Mouse (Mus musculus) brain, embryonic 18.5 days (tissue): ENCODE results near the gene Ccdc61.
"Not testable (repeated sequence)": the region's sequence is repeated elsewhere in the genome, so short reads cannot be mapped to it uniquely, and the experiment has no call there.

ENCODE experiments used
- DNase-seq: peaks from one replicate; pipeline ENCODE4 v3.0.0-alpha.2; 2012; ENCODE audit warnings: low read depth, low spot score

The Ccdc61 gene

DNA sequence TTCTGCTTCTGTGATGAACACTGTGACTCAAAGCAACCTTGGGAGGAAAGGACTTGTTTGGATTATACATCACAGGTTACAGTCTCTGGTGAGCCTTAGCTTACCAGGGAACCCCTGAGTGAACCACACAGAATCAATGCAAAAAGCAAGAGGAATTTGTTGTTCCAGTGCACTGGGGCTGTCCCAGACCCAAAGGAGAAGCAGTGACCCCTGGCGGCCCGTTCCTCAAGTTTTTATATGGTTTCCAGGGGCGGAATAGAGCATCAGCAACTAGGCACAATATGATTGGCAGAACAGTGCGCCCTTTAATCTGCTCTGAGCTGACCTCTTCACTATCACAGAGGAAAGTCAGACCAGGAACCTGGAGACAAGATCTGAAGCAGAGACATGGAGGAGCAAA lies 6.0 kb upstream of the Ccdc61 start:
- DNase-seq, result no peak

DNA sequence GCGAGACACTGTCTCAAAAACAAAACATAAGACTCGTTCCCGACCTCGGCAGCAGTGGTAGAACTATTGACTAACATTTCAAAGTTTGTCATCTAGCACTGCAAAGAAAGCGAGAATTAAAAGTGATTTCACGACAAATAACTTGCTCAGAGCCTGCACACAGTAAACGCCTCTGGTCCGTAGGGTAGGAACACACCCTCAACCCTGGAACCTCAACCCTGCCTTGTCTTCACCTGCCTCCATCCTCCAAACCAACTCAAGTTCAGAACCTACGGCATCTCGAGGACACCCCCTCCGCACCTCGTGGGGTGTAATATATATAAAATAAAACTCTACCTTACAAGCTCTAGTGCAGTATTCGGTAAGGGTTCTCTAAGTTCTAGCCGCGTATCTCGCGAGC lies 418 bp downstream of the Ccdc61 start:
- DNase-seq, result no peak

DNA sequence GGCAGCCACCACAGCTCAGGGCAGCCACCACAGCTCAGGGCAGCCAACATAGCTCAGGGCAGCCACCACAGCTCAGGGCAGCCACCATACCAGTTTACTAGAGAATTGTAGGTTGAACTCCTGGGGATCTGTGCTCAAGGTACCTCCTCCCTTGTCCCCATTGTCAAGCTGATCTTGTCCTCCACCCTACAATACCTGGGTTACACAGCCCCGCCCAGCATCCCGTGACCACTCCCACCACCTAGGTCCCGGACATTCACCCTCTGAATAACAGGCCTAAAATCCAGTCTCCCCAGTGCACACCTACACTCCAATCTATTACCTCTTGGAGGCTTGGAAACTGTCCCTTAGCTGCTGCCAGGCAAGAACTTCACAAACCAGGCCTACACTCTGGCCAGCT lies 5.2 kb downstream of the Ccdc61 start:
- no peak for DNase-seq

DNA sequence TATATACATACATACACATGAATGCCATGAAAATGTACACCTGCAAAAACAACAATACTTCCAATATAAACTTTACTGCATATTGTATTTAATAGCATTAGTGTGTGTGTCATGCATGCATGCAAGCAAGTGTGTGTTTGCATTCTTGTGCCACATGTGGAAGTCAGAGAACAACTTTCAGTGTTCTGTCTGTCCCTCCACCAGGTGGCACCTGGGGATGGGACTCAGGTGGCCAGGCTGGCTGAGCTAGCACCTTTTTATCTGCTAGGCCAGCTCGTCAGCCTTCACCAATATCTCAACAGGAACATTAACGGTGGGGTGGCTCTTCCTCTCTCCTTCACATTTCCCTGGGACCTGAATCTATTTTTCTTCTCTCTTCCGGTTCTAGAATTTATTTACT lies 7.7 kb downstream of the Ccdc61 start:
- no peak for DNase-seq

DNA sequence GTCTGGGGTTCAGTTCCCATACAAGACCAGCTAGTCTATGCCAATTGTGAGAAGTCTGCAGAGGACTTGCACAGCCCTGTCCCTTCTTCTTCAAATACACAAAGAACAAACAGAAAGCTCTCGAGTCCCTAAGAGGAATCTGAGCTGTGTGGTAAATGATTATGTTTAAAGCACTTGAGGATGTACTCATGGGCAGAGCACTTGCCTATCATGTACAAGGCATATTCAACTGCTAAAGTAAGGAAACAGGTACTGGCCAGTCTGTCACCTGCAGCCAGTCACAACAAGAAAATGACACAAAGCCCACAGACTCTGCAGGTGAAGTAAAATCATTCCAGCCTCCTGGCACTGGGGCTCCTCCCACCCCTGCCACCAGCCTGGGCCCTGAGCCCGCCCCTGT lies 9.7 kb downstream of the Ccdc61 start:
- DNase-seq, result no peak

DNA sequence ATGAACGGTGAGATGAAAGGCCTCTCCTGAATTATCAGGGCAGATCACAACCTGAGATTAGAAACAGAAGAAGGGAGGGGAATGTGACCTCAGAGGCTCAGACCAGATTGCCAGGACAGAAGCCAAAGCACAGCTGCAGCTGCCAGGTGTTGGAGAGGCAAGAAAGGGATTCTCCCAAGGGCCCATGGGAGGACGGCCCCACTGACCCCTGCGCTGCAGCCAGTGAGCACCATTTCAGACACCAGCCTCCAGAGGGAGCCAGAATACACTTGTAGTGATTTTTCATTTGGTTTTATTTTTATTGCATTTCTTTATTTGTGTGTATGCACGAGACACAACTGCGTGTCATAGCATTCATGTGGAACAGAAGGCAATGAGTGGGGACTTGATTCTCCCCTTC lies 13.7 kb downstream of the Ccdc61 start:
- no peak for DNase-seq

DNA sequence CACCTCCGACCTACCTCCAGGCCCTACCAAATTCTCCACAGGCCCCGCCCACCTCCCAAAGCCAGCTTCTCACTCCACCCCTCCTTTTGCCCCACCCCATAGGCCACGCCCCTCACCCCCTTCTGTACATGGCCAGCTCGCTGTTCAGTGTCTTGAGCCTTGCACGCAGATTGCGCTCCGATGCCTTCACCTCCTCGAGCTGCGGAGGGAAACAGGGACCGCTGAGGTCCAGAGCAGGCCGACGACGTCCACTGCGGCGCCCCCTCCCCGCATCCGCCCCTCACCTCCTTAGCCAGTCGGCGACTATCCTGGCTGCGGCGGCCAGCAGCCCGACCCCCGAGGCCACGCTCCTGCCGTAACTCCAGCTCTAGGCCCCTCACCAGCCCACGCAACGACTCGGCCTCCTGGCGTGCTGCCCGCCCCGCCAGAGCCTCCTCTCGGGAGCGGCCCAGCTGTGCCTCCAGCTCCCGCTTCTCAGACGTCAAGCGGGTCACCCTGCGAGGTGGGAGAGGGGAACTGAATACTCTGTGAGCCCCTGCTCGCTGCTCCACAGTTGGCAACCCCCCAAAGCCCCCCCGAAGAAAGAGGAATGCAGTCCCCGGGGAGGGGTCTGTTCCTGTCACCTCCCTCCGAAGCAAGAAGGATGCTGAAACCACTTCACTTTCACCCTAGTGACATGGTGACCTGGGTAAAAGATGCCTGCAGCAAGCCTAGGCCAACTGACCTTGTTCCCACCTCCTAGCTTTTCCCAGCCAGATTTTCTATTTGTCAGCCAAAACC lies 16.4 kb downstream of the Ccdc61 start:
- DNase-seq, result no peak

DNA sequence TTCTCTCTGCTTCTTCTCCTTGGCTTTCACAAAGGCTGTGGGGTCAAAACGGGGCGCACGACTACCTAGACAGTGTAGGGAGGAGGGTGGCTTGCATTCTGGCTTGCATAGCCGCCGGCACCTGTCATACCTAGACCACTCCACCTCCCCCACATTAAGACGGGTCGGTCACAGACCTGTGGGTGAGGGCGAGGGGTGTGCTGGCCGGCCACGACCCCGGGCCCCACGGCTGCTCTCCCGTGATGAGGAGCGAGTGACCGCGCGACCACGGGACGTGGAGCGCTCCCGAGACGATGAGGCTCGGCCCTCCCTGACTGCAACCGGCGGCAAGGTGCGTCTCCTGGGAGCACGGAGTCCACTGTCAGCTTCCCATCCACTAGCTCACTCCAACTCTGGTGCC lies 17.2 kb downstream of the Ccdc61 start:
- DNase-seq, result no peak

DNA sequence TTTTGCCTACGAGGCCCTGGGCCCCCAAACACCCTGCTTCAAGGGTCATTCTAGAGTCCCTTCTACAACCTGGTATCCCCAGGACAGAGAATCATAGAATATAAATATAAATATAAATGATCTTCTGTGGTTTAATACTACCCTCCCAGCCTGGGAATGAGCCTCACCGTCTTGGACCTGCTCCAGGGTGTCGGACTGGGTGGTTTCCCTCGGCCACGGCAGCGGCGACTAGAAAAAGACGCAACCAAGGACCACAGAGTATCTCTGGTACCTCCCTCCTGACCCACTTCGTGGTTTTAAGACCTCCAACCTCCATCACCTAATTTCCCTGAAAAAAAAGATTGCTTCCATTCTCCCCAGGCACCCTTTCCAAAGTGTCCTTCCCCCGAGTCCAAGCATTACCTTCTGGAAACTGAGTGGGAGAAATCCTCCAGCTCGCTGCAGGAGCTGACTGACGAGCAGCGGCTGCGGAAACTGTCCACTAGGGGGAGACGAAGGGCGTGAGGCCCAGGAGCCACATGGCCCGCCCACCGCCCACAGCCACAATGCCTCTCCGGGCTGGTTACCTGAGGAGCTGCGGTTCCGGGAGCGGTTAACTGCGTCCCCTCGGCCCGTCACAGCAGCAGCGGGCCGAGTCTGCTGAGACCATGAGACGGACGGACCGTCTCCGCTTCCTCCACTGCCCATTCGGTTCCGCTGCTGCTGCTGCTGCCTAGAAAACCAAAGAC lies 18.2 kb downstream of the Ccdc61 start:
- peak; percentile 57 for DNase-seq

DNA sequence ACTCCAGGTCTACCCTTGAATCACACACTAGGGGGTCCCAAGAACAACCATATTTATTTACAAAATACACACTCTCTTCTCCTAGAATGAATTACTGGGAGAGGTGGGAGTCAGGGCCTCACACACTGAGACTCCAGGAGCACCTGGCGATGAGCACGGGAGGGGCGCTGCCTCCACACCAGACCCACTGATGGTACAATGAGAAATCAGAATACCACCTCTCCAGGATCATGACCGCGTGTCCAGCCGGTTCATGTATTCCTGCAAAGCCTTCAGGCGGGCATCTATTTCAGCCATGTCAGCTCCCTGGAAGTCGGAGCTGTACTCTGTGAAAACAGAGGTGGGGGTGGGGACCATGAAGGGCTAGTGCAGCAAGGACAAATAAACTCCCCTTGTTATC lies 19.4 kb downstream of the Ccdc61 start:
- no peak for DNase-seq

DNA sequence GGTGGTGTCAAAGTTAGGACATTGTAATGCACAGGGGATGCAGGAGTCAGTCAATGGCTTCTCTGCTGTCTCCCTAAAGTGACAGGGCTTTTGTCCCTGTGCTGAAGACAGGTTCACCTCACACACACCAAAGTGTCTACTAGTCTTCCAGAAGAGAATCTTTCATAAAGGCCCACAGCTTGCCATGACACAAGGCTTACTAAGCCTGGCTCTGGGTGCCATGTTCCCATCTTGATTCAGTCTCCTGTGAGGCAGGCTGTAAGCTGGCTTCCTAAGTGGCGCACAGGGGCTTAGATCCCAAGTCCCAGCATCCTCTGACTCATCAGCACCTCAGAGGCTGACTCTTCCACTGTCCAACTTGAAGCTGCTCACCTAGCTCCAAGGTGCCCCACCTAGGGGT lies 23.3 kb downstream of the Ccdc61 start:
- DNase-seq, result no peak

DNA sequence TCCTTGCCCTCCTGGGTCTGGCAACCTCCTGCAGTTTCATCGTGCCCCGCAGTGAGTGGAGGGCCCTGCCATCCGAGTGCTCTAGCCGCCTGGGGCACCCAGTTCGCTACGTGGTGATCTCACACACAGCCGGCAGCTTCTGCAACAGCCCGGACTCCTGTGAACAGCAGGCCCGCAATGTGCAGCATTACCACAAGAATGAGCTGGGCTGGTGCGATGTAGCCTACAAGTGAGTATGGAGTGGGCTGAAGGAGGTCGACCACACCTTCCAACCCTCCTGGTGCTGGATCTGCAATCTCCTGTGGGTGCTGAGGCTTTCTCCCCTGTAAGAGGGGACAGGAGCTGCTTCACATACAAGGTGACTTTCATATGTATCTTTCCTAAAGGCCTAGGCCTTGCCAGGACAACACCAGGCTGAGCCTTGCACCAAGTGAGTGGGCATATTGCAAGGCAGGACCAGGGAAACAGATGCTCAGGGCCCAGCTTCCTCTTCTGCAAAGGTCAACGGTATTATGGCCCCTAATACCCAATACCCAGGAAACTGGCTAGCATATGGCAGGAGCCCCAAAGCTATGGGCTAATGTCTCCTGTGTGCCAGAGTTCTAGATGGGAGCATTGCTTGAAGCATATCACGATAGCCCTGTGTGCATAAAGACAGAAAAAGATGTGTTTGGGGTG lies 25.3 kb downstream of the Ccdc61 start:
- no peak for DNase-seq

DNA sequence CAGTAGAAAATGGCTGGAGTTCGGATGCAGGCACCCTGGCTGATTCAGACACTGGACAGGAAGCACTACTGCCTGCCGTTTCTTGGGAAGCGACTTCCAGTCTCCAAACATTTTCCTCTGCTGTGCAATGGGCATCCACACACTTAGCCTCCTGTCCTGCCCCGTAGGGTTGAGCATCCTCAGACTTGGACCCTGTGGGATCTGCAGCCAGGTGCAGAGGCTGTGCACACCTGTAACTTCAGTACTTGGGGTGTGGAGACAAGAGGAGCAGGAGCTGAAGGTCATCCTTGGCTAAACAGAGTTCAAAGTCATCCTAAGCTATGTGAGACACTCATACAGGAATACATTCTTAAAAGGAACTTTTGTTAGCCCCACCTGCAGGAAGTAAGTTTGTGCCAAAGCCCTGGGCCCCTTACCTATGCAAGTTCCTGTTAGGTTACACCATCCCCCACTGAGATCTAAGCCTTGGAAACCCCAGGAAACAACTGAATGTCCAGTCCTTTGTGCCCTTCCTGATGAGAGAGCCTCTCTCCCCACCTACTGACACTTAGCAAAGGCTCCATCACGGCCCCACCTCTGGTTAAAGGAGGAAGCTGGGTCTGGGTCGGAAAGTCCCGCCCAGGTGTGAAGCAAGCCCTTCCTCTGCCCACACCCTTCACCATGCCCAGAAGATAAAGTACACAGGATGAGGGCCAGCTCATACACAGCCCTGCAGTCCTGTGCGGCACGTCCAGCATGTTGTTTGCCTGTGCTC lies 26.0 kb downstream of the Ccdc61 start:
- no peak for DNase-seq

DNA sequence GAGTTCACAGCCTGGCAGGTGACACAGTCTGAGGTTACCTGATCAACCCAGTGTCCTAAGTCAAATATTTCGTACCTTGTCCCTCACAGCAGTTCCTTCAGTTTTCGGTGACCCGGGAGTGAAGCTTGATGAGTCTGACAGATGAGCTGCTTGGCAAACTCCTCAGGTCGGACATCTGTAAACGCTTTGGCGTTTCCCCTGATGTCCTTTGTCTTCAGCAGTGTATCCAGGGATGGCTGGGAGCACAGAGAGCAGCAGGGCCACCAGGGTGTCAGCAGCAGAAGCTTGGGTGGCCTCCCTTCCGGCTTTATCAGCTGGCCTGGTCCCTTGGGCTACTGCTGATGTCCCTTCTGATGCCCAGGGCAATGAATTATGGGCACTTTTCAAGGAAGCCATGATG lies 31.5 kb downstream of the Ccdc61 start:
- no peak for DNase-seq

DNA sequence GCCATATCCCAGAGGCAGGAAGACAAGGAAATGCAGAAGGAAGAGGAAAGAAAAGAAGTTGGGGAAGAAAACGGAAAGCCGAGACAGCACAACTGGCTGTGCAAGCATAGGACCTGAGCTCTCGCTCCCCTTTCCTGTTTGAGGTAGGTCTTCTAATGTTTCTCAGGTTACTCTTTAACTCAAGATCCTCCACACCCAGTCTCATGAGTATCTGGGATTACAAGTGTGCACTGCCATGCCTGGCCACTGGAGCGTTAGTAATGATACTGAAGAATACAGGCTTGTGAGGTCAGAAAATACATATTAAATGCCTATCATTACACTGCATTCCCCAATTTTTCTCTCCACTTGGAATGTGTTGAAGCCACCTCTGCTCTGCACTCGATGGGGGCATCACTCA lies 34.8 kb downstream of the Ccdc61 start:
- DNase-seq, result no peak

DNA sequence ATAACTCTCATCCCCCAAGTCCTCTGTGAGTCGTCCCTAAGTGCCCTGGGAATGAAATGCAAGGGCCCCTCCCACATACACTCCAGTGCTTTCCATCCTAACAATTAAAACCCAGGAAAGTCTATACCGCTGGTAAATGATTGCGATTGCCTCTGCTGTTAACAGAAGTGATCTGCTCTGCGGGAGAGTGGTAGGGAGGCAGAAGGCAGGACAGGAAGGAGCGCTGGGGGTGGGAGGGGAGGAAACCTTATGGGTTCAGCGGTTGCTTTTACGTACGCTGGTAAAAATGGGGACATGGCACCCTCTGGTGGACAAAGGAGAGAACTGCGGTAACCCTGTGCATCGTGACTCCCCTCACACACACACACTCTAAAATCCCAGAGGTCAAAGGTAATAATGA lies 37.0 kb downstream of the Ccdc61 start:
- DNase-seq, result peak; percentile 50

DNA sequence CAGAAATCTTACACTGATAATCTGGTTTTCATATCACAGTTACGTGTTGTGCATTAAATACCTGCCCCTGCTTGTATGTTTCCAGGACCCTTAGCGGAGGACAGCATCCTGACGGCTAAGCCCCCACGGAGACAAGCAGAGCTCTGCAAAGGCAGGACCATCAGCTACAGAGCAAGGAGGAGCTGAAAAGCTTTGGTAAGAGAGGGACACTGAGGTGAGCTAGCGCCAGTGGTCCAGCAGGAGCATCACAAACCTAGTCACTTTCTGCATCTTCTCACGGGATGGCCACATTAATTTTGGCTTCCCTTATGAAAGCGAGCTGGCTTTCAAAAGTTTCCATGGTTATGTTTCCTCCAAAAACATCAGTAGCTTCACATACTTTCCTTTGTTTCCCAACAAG lies 37.4 kb downstream of the Ccdc61 start:
- no peak for DNase-seq

DNA sequence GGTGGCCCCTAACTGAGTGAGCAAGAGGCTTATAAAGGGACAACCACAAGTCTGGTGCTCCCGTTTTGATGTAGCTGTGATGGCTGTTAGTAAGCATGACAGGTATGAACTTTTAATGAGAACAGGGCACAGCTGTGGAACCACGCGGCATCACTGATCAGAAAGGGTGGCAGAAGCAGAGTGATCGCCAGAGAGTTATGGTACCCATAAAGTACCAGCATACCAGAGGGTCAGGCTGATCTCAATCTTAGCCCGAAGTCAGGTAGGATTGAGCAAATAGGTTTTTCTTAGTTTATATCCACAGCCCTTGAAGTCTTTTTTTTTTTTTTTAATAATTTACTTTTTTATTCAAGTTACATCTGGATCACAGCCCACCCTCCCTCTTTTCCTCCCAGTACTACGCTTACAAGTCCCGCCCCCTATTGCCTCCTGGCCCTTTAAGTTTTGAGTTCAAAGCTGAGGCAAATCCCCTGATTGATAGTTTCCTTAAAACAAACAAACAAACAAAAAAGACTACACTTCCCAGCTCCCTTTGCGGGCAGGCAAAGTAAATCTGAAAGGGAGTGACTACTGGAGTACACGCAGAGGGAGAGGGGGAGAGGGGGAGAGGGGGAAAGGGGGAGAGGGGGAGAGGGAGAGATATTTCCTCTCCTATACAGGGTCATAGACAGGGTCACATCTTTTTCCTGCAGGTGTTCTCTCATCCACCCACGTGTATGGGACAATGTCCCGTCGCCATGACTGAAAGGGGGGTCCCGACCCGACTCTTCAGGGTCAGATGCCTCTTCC lies 38.0 kb downstream of the Ccdc61 start:
- DNase-seq, result no peak

DNA sequence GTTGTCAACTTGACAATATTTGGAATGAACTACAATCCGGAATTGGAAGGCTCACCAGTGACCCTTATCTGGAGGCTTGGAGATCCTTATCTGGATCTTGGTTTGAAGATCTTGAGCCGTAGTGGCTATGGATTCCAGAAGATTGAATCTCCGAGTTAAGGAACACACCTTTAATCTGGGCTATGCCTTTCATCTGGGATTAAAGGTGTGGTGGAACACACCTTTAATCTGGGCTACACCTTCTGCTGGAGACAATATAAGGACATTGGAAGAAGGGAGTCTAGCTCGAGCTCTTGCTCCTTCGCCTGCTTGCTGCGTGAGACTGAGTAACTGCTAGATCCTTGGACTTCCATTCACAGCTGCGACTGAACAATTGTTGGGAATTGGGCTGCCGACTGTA lies 39.2 kb downstream of the Ccdc61 start, which contains the start of gene Pglyrp1:
Gene Pglyrp1 (plus strand): TSS at position 301 of the 400 bp plus-strand sequence.
- DNase-seq, result not testable (repeated sequence)

DNA sequence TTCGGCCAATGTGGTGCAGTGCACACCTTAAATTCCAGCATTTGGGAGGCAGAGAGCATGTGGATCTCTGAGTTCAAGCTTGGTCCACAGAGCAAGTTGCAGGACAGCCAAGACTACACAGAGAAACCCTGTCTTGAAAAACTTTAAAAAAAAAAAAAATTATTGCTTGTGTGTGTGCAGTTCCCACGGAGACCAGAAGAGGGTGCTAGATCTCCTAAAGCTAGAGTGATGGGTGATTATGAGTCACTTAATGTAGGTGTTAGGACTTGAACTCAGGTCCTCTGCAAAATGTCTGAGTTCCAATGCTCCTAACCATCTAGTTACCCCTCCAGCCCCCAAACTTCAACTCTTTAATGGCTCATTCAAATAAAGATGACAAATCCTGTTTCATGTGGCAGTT lies 41.7 kb downstream of the Ccdc61 start:
- DNase-seq, result no peak

DNA sequence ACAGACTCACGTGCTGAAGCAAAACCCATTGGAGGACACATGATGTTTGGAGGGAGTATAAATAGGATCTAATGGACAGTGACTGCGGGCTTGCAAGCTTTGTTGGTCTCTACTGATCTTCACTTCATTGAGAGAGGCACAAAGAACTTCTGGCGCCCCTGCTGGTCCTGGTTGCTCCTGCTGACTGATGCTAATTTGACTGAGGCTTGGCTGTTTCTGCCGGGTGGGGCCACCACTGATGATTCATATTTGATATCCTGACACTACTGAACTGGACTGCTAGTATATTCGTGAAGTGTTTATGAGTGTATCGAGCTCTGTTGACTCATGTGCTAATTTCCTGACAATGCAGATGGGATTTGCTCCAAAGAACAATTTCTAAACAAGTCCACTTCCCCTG lies 47.4 kb downstream of the Ccdc61 start:
- DNase-seq, result no peak
